In genomic region chr11:54989920-54990319, GRCm38 (mm10) we compare ENCODE assay signal across 18 mouse cellular contexts.
"Had no signal": no experiment of that assay in that cellular context is flagged by ENCODE, and none has a peak within 500 bp of the region (broad histone marks: within the 10 kb centered on the region; RNA-seq: fewer than 3 reads in every experiment).

No protein-coding gene starts in this region.

- H3K4me2 ChIP-seq: lung, embryonic 14.5 days; midbrain, embryonic 12.5 days; neural tube, embryonic 12.5 days; stomach, embryonic 15.5 days had no signal

- ATAC-seq: midbrain, embryonic 16.5 days had no signal

- H3K27me3 ChIP-seq: midbrain, embryonic 12.5 days; neural tube, embryonic 12.5 days; stomach, embryonic 15.5 days had no signal

- H3K4me3 ChIP-seq: midbrain, embryonic 10.5 days; midbrain, embryonic 12.5 days; neural tube, embryonic 12.5 days; stomach, embryonic 15.5 days had no signal

- H3K36me3 ChIP-seq: midbrain, embryonic 10.5 days; midbrain, embryonic 12.5 days; neural tube, embryonic 12.5 days had no signal

- H3K9me3 ChIP-seq: midbrain, embryonic 10.5 days; midbrain, embryonic 12.5 days; neural tube, embryonic 12.5 days; stomach, embryonic 15.5 days had no signal

- H3K9ac ChIP-seq: liver, embryonic 14.5 days; lung, embryonic 14.5 days; midbrain, embryonic 12.5 days; neural tube, embryonic 12.5 days; stomach, embryonic 15.5 days had no signal

- H3K27ac ChIP-seq: liver, embryonic 14.5 days; midbrain, embryonic 10.5 days; midbrain, embryonic 12.5 days; neural tube, embryonic 12.5 days; stomach, embryonic 15.5 days; stomach, postnatal 0 days had no signal

- DNase-seq: lung, adult 18-20 months; lung, embryonic 14.5 days; lung, postnatal 10 days; lung, postnatal 4 days; midbrain, embryonic 14.5 days; retina, postnatal 1 day; right cerebral cortex, adult 18-20 months; right cerebral cortex, postnatal 14 days; thymus, adult 2 months; thymus, postnatal 25 days; thymus, postnatal 4 days had no signal

- H3K4me1 ChIP-seq: midbrain, embryonic 10.5 days; midbrain, embryonic 12.5 days; neural tube, embryonic 12.5 days; stomach, embryonic 15.5 days had no signal
